Mouse (Mus musculus): ENCODE results near the gene Vax2.

Gene Vax2

DNA sequence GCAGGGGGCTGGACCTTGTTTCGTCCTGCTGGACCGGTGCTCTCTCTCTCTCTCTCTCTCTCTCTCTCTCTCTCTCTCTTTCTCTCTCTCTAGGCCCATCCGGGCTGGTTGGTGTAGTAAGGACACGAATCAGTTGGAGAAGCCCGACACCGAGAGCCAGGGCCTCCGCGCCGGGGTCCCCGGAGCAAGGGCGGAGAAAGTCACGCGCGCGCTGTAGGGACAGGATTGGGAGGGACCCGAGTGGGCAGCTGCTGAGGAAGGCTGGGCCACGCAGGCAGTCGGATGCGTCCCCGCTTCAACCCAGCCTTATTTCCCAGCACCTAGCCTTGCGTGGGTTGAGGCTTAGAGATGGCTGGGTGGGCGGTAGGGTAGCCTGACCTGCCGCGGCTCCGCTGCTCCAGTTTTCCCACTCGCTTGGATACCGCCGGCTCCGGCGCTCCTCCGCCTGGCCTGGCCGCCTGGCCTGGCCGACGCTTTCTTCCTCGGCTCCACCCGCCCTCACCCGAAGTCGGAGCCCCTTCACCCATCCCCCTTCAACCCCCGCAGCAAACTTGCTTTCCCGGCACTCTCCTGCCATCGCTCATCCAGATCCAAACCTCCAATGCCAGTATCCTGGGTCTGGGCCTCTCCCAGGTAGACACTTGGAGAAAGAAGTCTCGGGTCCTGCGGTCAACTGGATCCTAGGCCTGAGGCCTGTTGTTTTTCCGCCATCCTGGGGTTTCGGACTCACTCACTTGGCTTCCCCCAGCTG lies 836 bp downstream of the Vax2 start:
- no peak for DNase-seq (ENCODE audit: low spot score)

- DNase-seq (ENCODE audit: low spot score): no peak
Observed at GRCm38 (mm10) chr6:83713271-83714136, 2.4 kb downstream of the Vax2 start.

DNA sequence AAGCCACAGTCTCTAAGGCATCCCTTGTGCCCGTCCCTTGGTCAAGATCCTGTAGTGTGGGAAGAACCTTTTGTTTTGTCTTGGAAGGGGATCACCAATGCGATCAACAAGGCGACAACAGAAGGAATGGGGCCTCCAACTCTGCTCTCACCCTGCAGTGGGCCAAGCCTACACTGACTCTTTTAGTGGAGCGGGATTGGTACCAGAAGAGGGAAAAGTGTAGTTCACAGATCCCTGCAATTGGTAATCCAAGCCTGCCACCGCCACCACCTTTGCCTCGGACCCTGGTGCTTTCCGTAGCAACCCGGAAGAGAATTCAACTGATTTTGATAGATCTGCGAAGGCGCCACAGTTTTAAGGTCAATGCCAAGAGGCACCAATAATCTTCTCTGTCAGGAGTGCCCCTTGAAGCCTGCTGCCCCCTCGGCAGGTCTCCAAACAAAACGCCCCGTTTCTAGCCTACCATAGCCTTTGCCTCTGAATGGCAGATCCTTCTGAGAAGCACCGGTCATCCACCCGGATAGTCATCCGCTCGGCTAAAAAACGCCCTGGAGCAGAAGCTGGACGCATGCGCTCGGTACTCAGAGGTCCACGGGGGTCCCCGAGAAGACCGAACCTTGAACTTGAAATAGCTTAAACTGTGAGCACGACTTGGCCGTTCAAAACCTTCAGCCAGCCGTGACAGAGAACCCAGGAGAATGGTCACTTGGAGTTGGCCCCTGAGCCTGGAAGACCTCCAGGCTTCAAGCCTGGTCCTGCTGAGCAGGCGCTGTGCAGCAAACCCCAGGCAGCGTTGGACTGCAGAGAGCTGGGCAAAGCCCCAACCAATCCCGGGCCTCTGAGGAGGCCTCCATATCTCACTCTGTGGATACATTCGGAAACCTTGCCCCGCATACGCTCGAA lies 3.4 kb downstream of the Vax2 start:
- DNase-seq (ENCODE audit: low spot score): no peak

DNA sequence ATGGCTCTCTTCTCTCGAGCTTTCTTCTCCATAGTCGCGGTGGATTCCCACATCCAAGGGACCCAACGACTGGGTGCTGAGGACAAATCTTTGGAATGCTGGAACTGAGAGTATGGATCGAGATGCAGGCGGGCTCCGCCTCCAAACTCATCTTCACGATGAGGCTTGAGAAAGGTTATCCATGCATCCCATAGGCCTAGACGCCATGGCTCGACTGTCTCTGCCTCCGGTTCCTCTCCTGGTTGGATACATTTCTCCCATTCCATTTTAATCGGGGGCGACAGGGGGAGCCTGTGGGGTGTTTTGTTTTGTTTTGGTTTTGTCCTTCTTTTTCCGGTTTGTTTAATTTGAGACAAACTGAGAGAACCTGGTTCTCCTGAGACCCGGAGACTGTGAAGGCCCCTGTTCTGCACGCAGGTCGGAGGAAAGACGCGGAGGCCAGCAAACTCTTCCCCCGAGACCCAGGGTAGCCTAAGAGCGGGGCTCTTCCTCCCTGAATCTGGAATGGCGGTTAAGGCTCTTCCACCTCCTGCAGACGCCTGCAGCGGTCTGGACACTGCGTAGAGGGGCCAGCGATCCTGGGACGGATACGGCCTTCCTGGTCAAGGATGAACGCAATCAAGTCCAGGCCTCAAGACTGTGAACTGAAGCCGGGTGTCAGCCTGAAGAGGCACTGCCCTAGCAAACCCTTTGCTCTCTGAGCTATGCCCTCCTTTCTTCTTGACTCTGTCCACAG lies 4.6 kb downstream of the Vax2 start:
- no peak for DNase-seq (ENCODE audit: low spot score)

- DNase-seq (ENCODE audit: low spot score): no peak
Observed at GRCm38 (mm10) chr6:83717026-83717425, 6.0 kb downstream of the Vax2 start.

DNA sequence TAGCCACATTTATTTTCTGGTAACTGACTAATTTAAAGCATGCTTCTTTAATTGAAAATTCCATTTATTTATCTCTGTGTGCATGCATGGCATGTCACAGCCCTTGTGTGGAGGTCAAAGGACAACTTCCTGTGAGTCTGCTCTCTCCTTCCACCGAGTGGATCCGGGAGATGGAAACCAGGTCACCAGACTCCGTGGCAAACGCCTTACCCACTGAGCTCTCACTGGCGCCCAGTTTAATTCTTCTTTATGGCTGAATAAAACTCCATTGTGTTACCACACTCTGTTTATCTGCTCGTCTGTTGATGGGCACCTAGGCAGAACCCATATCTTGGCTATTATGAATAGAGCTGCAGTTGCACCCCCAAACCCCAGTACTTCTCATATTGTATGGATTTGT lies 11.5 kb downstream of the Vax2 start:
- no peak for DNase-seq (ENCODE audit: low spot score)

DNA sequence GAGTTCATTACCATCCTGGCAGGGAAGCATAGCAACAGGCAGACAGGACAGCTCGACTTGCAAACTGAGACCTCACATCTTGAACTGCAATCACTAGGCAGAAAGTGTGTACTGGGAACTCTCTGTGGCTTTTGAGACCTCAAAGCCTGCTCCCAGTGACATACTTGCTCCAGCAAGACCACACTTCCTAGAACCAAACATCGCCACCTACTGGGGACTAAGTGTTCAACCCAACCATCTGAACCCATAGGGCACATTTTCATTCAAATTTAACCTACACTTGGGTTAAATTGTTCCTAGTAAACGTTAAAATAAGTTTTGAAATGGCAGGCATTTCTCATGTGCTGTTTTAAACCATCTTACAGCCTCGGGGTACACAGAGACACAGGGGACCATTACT lies 16.1 kb downstream of the Vax2 start:
- no peak for DNase-seq (ENCODE audit: low spot score)

DNA sequence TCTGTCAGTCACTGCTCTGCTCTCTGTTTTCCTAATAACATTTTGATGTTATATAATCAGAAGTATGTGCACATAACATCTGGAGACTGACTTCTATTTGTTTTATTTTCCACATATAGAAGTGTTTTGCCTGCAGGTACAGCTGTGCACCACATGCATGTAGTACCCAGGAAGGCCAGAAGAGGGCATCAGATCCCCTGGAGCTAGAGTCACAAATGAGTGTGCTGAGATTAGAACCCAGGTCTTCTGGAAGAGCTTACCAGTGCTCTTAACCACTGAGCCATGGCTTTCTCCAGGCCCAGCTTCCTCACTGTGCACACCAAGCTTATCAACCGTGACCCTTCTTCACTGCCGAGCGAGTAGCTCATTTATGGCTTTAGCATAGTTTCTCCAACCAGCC lies 17.4 kb downstream of the Vax2 start:
- DNase-seq (ENCODE audit: low spot score): no peak

DNA sequence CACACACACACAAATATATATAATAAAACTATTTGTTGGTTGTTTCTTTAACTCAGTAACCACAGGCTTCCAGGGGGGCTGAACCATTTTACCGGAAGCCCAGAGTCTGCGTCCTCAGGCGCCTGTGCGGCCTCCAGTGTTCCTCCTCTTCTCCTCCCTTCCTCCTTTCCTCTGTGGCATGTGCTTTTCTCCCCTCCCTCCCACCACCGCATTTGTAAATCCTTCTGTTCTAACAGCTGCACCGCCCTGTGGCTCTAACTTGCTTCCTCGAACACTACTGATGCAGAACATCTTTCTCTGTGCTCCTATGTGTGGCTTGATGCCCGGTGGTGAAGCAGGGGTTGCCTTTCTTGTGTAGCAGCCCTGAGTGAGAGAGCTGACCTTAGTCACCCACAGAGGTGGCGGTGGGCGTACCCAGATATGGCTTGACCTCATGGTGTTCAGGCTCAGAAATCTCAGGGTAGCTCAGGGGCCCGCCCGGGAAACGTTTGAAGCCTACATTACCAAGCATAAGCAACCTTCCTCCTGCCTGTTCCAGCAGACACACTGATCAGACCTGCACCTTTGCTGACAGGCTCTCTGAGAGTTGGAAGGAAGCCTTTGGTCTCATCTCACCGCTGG lies 18.4 kb downstream of the Vax2 start:
- DNase-seq (ENCODE audit: low spot score): no peak

DNA sequence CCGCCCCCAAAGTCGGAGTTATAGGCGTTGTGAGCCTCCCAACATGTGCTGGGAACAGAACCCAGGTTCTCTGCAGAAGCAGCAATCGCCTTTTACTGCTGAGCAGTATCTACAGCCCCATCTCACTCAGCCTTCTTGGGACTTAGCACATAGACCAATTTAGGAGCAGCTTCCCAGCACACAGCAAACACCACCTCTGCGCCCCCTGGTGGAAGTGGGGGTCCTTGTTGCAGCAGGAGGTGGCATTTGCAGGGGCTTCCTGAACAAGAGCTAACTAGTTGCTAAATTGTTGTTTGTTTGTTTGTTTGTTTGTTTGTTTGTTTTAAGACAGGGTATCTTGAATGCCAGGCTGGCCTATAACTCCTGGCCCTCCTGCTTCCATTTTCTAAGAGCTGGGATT lies 20.1 kb downstream of the Vax2 start:
- no peak for DNase-seq (ENCODE audit: low spot score)

DNA sequence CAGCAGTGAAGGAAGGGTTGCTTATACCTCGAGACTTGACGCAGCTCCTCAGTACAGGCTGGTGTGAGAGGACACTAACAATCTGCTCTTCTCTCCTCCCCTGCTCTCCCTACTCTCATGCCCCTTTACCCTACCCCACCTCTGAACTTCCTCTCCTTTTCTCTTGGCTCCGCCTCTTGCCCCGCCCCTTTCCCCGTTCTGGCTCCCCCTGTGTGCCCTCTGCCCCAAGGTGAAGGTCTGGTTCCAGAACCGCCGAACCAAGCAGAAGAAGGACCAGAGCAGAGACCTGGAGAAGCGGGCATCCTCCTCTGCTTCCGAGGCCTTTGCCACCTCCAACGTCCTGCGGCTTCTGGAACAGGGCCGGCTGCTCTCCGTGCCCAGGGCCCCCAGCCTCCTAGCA lies 26.2 kb downstream of the Vax2 start:
- no peak for DNase-seq (ENCODE audit: low spot score)

- DNase-seq (ENCODE audit: low spot score): no peak
Observed at GRCm38 (mm10) chr6:83738596-83738995, 27.5 kb downstream of the Vax2 start.

- DNase-seq (ENCODE audit: low spot score): no peak
Observed at GRCm38 (mm10) chr6:83742761-83743160, 31.7 kb downstream of the Vax2 start, which contains the start of gene Atp6v1b1. TSS of gene Atp6v1b1 (plus strand) at chr6:83742990.

GRCm38 (mm10) chr6:83743212-83743611 lies 32.1 kb downstream of the Vax2 start:
- DNase-seq (ENCODE audit: low spot score): no peak

GRCm38 (mm10) chr6:83744126-83744525 lies 33.1 kb downstream of the Vax2 start:
- no peak for DNase-seq (ENCODE audit: low spot score)

GRCm38 (mm10) chr6:83744557-83744956 lies 33.5 kb downstream of the Vax2 start:
- DNase-seq (ENCODE audit: low spot score): no peak

DNA sequence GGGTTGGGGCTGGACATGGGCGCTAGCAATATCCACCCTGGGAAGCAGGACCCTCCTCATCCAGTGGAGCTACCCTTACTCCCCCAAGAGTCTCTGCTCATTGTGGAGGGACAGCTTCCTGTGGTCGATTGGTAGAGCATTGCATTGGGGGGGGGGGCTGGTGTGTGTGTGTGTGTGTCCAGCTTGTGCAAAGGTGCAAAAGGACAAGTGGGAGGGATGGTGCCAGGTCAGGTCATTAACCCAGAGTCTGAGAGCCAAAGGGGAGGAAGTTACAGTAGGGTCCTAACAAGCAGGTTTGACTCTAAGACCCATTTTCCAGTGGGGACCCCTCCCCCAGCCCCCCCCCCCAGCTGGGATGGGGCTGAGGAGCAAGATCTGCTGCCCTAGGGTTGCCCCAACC lies 34.4 kb downstream of the Vax2 start:
- DNase-seq (ENCODE audit: low spot score): no peak

DNA sequence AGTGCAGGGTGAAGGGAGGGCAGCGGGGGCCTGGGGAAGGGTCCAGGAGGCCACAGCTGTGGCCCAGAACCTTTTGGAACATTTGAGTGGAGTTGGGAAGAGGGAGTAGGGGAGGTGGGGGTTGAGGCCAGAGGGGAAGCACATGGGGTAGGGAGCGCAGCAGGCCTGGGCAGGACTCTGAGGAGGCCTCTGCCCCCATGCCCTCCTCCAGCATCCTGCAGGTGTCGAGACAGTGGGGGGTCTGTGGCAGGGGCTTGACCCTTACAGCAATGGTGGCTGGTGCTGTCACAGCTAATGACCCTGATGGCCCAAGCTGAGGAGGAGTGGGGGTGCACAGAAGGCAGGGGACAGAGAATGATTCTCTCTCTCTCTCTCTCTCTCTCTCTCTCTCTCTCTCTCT lies 38.2 kb downstream of the Vax2 start:
- no peak for DNase-seq (ENCODE audit: low spot score)

GRCm38 (mm10) chr6:83750171-83750684 lies 39.2 kb downstream of the Vax2 start:
- no peak for DNase-seq (ENCODE audit: low spot score)

DNA sequence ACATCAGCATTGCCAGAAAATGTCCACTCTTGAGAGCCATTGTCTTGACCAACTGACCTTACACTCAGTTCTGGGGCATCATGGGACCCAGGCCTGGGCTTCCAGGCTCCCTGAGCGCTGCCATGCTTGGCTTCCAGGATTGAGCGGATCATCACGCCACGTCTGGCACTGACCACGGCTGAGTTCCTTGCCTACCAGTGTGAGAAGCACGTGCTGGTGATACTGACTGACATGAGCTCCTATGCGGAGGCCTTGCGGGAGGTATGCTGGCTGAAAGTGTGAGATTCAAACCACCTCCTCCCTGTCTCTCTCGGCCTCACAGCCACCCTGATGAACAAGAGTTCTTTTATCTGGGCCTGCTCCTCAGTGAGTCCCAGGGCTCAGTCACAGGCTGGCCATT lies 45.0 kb downstream of the Vax2 start:
- DNase-seq (ENCODE audit: low spot score): no peak

GRCm38 (mm10) chr6:83762344-83762743 lies 51.3 kb downstream of the Vax2 start, which contains the start of gene Ankrd53:
TSS of gene Ankrd53 (plus strand) at chr6:83762644.
- no peak for DNase-seq (ENCODE audit: low spot score)

Data from left cerebral cortex, adult 11 months (tissue).